Mouse (Mus musculus) spleen, adult 2 months (tissue): ENCODE measurements around the gene Trp53rkb. TPM values are rescaled to one million over a fixed set of nuclear protein-coding genes. Genes with fewer than 3 reads are reported as not detected.

Experiments
- DNase-seq, 2 experiments: peaks; one replicate each; pipeline versions ENCODE4 v3.0.0 to v3.0.0-alpha.2; 2012 to 2021; ENCODE audit warnings: low spot score in 2 of 2, low read depth in 1 of 2
- H3K27ac ChIP-seq: fragments of 200-500 bp; 2 replicates; pipeline ENCODE4 v1.5.1; 2012; ENCODE audit warnings: low read length, inconsistent platforms; ENCODE audit not compliant: insufficient read depth
- H3K27me3 ChIP-seq: fragments of 200-500 bp; 2 replicates; pipeline ENCODE4 v1.6.1; 2012; ENCODE audit warnings: mild to moderate bottlenecking, moderate library complexity, low read length, inconsistent platforms; ENCODE audit not compliant: control insufficient read depth, insufficient read depth
- H3K36me3 ChIP-seq: fragments of 200-500 bp; 2 replicates; pipeline ENCODE4 v1.6.1; 2012; ENCODE audit warnings: mild to moderate bottlenecking, low read length, inconsistent platforms; ENCODE audit not compliant: control insufficient read depth, insufficient read depth
- H3K4me1 ChIP-seq: fragments of 200-500 bp; 2 replicates; pipeline ENCODE4 v1.6.1; 2011; ENCODE audit warnings: inconsistent platforms; ENCODE audit not compliant: control insufficient read depth, insufficient read depth, insufficient read length
- H3K4me3 ChIP-seq: fragments of 200-500 bp; 2 replicates; pipeline ENCODE4 v1.5.1; 2011; ENCODE audit warnings: mild to moderate bottlenecking, inconsistent platforms; ENCODE audit not compliant: insufficient read depth, insufficient read length; ENCODE audit errors: extremely low read depth
- CTCF ChIP-seq: fragments of 200-500 bp; IDR thresholded peaks from 2 replicates; pipeline ENCODE4 v1.5.1; 2011; ENCODE audit warnings: mild to moderate bottlenecking, inconsistent platforms; ENCODE audit not compliant: insufficient read depth, insufficient read length, insufficient replicate concordance; ENCODE audit errors: extremely low read depth
- POLR2A ChIP-seq: fragments of 200-500 bp; IDR thresholded peaks from 2 replicates; pipeline ENCODE4 v1.6.1; 2011; ENCODE audit warnings: low read depth, low read length, inconsistent platforms
- WGBS: fragments of 180-500 bp; shearing (Covaris S2); methylation state at CpG from one replicate; pipeline ENCODE4 v1.1.7; 2018; 5-methylcytosine and 5-hydroxymethylcytosine counted together
- polyA plus RNA-seq: library from polyadenylated mRNA; depleted of rRNA; stranded (reverse); fragments of >200 nt; gene quantifications from 2 replicates; pipeline ENCODE4 v1.2.3, GENCODE M21; 2012

Trp53rkb gene
- polyA plus RNA-seq, 1 experiment: 4.1 TPM

GRCm38 (mm10) chr2:166821406-166821805, 29.1 kb downstream of the Trp53rkb start:
- no peak for TF ChIP-seq POLR2A
- no peak for TF ChIP-seq CTCF
- Histone ChIP-seq H3K27me3 (no peaks in the 10 kb centered on the region), H3K4me3 (no peak overlapping the region), H3K4me1 (peaks cover 40% of the 10 kb centered on the region; the same call in 1 of the 2 replicates), H3K36me3 (no peaks in the 10 kb centered on the region; the same call in none of the 2 replicates), H3K27ac (no peak overlapping the region)
- no peak for DNase-seq
- 89% methylated on average over 3 of the region's 3 CpGs for WGBS

GRCm38 (mm10) chr2:166822119-166822826, 29.9 kb downstream of the Trp53rkb start:
- no peak for TF ChIP-seq CTCF
- TF ChIP-seq POLR2A: no peak
- DNase-seq: no peak
- Histone ChIP-seq H3K27ac (no peak overlapping the region), H3K4me1 (peaks cover 47% of the 10 kb centered on the region; the same call in 1 of the 2 replicates), H3K27me3 (no peaks in the 10 kb centered on the region), H3K4me3 (no peak overlapping the region), H3K36me3 (no peaks in the 10 kb centered on the region; the same call in none of the 2 replicates)
- 64% methylated on average over 10 of the region's 10 CpGs for WGBS

DNA sequence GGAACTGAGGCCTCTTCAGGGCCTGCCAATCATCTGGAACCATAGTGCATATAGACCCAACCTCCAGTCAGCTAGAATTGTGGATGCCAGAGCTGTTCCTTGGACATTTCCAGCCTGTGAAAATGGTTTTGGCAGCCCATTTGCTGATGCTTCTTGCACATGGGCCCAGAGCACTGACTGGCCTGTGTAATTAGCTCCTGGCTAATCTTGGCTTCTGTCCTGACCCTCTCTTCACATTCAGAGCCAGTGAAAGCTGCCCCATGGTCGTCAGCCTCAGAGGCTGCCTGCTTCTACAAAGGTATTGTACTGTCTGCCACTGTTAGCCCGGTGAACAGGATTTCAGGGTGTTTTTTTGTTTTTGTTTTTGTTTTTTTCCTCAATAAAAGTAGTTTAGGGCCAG, 30.6 kb downstream of the Trp53rkb start:
- no peak for TF ChIP-seq POLR2A
- no peak for TF ChIP-seq CTCF
- no peak overlapping the region for H3K27ac ChIP-seq
- WGBS: 89% methylated on average over 2 of the region's 2 CpGs
- no peaks in the 10 kb centered on the region for H3K27me3 ChIP-seq
- no peak overlapping the region for H3K4me3 ChIP-seq
- DNase-seq: no peak
- H3K4me1 ChIP-seq: peaks cover 51% of the 10 kb centered on the region; the same call in 1 of the 2 replicates
- no peaks in the 10 kb centered on the region for H3K36me3 ChIP-seq

GRCm38 (mm10) chr2:166824386-166824785, 32.1 kb downstream of the Trp53rkb start:
- H3K36me3 ChIP-seq: no peaks in the 10 kb centered on the region
- TF ChIP-seq CTCF: no peak
- TF ChIP-seq POLR2A: no peak
- H3K27me3 ChIP-seq: no peaks in the 10 kb centered on the region
- H3K4me1 ChIP-seq: peaks cover 51% of the 10 kb centered on the region; the same call in 1 of the 2 replicates
- WGBS: 92% methylated on average over 5 of the region's 5 CpGs
- no peak for DNase-seq
- no peak overlapping the region for H3K4me3 ChIP-seq
- H3K27ac ChIP-seq: no peak overlapping the region

DNA sequence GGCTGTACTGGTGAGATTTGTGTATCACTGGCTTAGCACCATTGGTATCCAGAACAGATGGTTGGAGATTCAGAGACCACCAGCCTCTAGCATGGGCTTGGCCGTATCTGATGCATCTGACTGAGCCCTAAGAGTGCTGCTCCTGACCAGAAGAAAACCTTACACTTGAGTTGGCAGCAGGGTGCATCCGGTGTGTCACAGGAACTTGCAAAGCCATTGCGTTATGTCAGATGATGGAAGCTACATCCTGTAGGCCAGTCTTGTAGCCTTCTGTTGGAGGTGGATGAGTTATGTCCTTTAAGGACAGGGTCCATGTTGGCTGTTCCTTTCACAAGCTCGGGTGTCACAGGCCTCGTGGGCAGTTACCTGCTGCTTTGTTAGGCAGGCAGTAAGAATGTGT, 32.7 kb downstream of the Trp53rkb start:
- Histone ChIP-seq H3K27ac (peak overlapping the region; percentile 82), H3K27me3 (no peaks in the 10 kb centered on the region), H3K4me3 (no peak overlapping the region), H3K4me1 (peaks cover 48% of the 10 kb centered on the region; the same call in 1 of the 2 replicates), H3K36me3 (no peaks in the 10 kb centered on the region)
- 88% methylated on average over 5 of the region's 5 CpGs for WGBS
- no peak for DNase-seq
- TF ChIP-seq POLR2A (no peak), CTCF (no peak)

- H3K27ac ChIP-seq: peak overlapping the region; percentile 88
- WGBS: 31% methylated on average over 8 of the region's 8 CpGs
- no peaks in the 10 kb centered on the region for H3K27me3 ChIP-seq
- TF ChIP-seq CTCF: no peak
- TF ChIP-seq POLR2A: no peak
- no peak overlapping the region for H3K4me3 ChIP-seq
- H3K4me1 ChIP-seq: peaks cover 35% of the 10 kb centered on the region; the same call in 1 of the 2 replicates
- H3K36me3 ChIP-seq: no peaks in the 10 kb centered on the region
- DNase-seq: peak; percentile 31 to 46
These were observed 34.3 kb downstream of the Trp53rkb start for GRCm38 (mm10) chr2:166826491-166827224.

GRCm38 (mm10) chr2:166828306-166828705, 36.0 kb downstream of the Trp53rkb start:
- WGBS: 87% methylated on average over 12 of the region's 12 CpGs
- Histone ChIP-seq H3K36me3 (0 out of 2 replicates have a peak, but pooled peaks cover 1% of the 10 kb centered on the region), H3K27me3 (no peaks in the 10 kb centered on the region), H3K4me3 (no peak overlapping the region), H3K4me1 (peaks cover 28% of the 10 kb centered on the region; the same call in 1 of the 2 replicates), H3K27ac (no peak overlapping the region)
- no peak for DNase-seq
- TF ChIP-seq POLR2A: no peak
- no peak for TF ChIP-seq CTCF
